Mouse (Mus musculus): ENCODE data around the gene Gm9045.
"Not testable (repeated sequence)": the region's sequence is repeated elsewhere in the genome, so short reads cannot be mapped to it uniquely, and the experiment has no call there.

- TF ChIP-seq CTCF (IDR thresholded peaks at IDR 0.05; ENCODE audit: extremely low read depth, insufficient read depth, insufficient read length, insufficient replicate concordance); POLR2A (IDR thresholded peaks at IDR 0.05; ENCODE audit: low read depth, low read length): not testable (repeated sequence)
Measured at GRCm38 (mm10) chr10:118348579-118348978, 10.9 kb upstream of the Gm9045 start, which contains the start of gene Gm9048.

Measured in spleen, adult 2 months (tissue).